Mouse (Mus musculus): ENCODE results near the gene Foxb1. TPM values are rescaled to one million over a fixed set of nuclear protein-coding genes. Genes with fewer than 3 reads are reported as not detected.

Gene Foxb1
- polyA plus RNA-seq, 1 experiment from 2014 or later, result not detected

Other genes with a start within 250 kb of the Foxb1 start
- 42.3 and 43.3 TPM in 2 replicates for gene Bnip2, start 228.5 kb upstream of the Foxb1 start, polyA plus RNA-seq (2015; fragmentation: Nextera tagmentation; extraction: Ambion mirVana)

Measured in liver, embryonic 16.5 days (tissue).